Mouse (Mus musculus) small intestine, adult 2 months (tissue): ENCODE results near the gene P2rx4. TPM values are rescaled to one million over a fixed set of nuclear protein-coding genes. Genes with fewer than 3 reads are reported as not detected.

Experiments
- H3K27ac ChIP-seq: fragments of 200-500 bp; 2 replicates; pipeline ENCODE4 v1.5.1; 2012; ENCODE audit warnings: low read depth, low read length, control low read depth, inconsistent platforms; ENCODE audit not compliant: insufficient read depth
- H3K27me3 ChIP-seq: fragments of 200-500 bp; 2 replicates; pipeline ENCODE4 v1.6.1; 2012; ENCODE audit warnings: mild to moderate bottlenecking, moderate library complexity, low read length, inconsistent platforms; ENCODE audit not compliant: control insufficient read depth, insufficient read depth
- H3K36me3 ChIP-seq: fragments of 200-500 bp; 2 replicates; pipeline ENCODE4 v1.6.1; 2012; ENCODE audit warnings: mild to moderate bottlenecking, low read length, control low read depth, inconsistent platforms; ENCODE audit not compliant: control insufficient read depth, insufficient read depth
- H3K4me1 ChIP-seq: fragments of 200-500 bp; 2 replicates; pipeline ENCODE4 v1.6.1; 2012; ENCODE audit warnings: low read length, inconsistent platforms, mixed read lengths; ENCODE audit not compliant: control insufficient read depth, insufficient read depth, insufficient read length
- H3K4me3 ChIP-seq: fragments of 200-500 bp; 2 replicates; pipeline ENCODE4 v1.5.1; 2012; ENCODE audit warnings: low read depth, mild to moderate bottlenecking, control low read depth, inconsistent platforms, low read length, moderate library complexity
- CTCF ChIP-seq: fragments of 200-500 bp; IDR thresholded peaks from 2 replicates; pipeline ENCODE4 v1.5.1; 2012; ENCODE audit warnings: low read depth, mild to moderate bottlenecking, control low read depth, inconsistent platforms, low read length, moderate library complexity, mixed read lengths; ENCODE audit not compliant: insufficient replicate concordance, insufficient read length; ENCODE audit errors: extremely low read depth
- POLR2A ChIP-seq: fragments of 200-500 bp; IDR thresholded peaks from 2 replicates; pipeline ENCODE4 v1.6.1; 2012; ENCODE audit warnings: low read depth, mild to moderate bottlenecking, control low read depth, inconsistent platforms, low read length, moderate library complexity
- WGBS: fragments of 180-500 bp; shearing (Covaris S2); methylation state at CpG from one replicate; pipeline ENCODE4 v1.1.7; 2018; 5-methylcytosine and 5-hydroxymethylcytosine counted together
- polyA plus RNA-seq: library from polyadenylated mRNA; depleted of rRNA; stranded (reverse); fragments of >200 nt; gene quantifications from 2 replicates; pipeline ENCODE4 v1.2.3, GENCODE M21; 2012

P2rx4 gene
- polyA plus RNA-seq, 1 experiment = 61.9 TPM

- Histone ChIP-seq H3K27me3 (no peaks in the 10 kb centered on the region), H3K36me3 (no peaks in the 10 kb centered on the region), H3K27ac (peak overlapping the region; percentile 46; the same call in 1 of the 2 replicates), H3K4me1 (peaks cover 18% of the 10 kb centered on the region), H3K4me3 (no peak overlapping the region)
- TF ChIP-seq CTCF (no peak), POLR2A (no peak)
- 32% methylated on average over 13 of the region's 13 CpGs for WGBS
Observed at GRCm38 (mm10) chr5:122693431-122694207, 13.7 kb upstream of the P2rx4 start.

GRCm38 (mm10) chr5:122695516-122695915 is 11.8 kb upstream of the P2rx4 start:
- no peak overlapping the region for H3K4me3 ChIP-seq
- peaks cover 19% of the 10 kb centered on the region for H3K4me1 ChIP-seq
- H3K27ac ChIP-seq = no peak overlapping the region
- no peak for TF ChIP-seq POLR2A
- TF ChIP-seq CTCF = no peak
- H3K27me3 ChIP-seq = no peaks in the 10 kb centered on the region
- H3K36me3 ChIP-seq = no peaks in the 10 kb centered on the region
- 82% methylated on average over 8 of the region's 8 CpGs for WGBS

GRCm38 (mm10) chr5:122698041-122698700 is 9.2 kb upstream of the P2rx4 start:
- Histone ChIP-seq H3K36me3 (no peaks in the 10 kb centered on the region), H3K4me3 (no peak overlapping the region), H3K4me1 (peaks cover 16% of the 10 kb centered on the region), H3K27me3 (no peaks in the 10 kb centered on the region), H3K27ac (peak overlapping the region; percentile 9; the same call in 1 of the 2 replicates)
- TF ChIP-seq CTCF (no peak), POLR2A (no peak)
- WGBS = 68% methylated on average over 10 of the region's 10 CpGs

- no peaks in the 10 kb centered on the region for H3K36me3 ChIP-seq
- 61% methylated on average over 9 of the region's 9 CpGs for WGBS
- H3K4me3 ChIP-seq = no peak overlapping the region
- H3K27me3 ChIP-seq = no peaks in the 10 kb centered on the region
- peak overlapping the region; percentile 72 for H3K27ac ChIP-seq
- H3K4me1 ChIP-seq = peaks cover 13% of the 10 kb centered on the region
- TF ChIP-seq CTCF = no peak
- TF ChIP-seq POLR2A = no peak
Observed at GRCm38 (mm10) chr5:122698701-122699060, 8.7 kb upstream of the P2rx4 start.

GRCm38 (mm10) chr5:122700109-122700836 is 7.1 kb upstream of the P2rx4 start:
- H3K36me3 ChIP-seq = no peaks in the 10 kb centered on the region
- TF ChIP-seq CTCF (no peak), POLR2A (no peak)
- H3K4me1 ChIP-seq = peaks cover 13% of the 10 kb centered on the region

GRCm38 (mm10) chr5:122700837-122701212 is 6.5 kb upstream of the P2rx4 start:
- H3K4me1 ChIP-seq = peaks cover 13% of the 10 kb centered on the region
- no peaks in the 10 kb centered on the region for H3K27me3 ChIP-seq
- no peak overlapping the region for H3K4me3 ChIP-seq
- H3K36me3 ChIP-seq = no peaks in the 10 kb centered on the region
- TF ChIP-seq CTCF (no peak), POLR2A (no peak)
- 9% methylated on average over 5 of the region's 5 CpGs for WGBS
- H3K27ac ChIP-seq = peak overlapping the region; percentile 55; the same call in 1 of the 2 replicates

More at GRCm38 (mm10) chr5:122700109-122700836, 7.1 kb upstream of the P2rx4 start:
- WGBS = 25% methylated on average over 12 of the region's 12 CpGs
- Histone ChIP-seq H3K4me3 (no peak overlapping the region), H3K27ac (peak overlapping the region; percentile 55; the same call in 1 of the 2 replicates), H3K27me3 (no peaks in the 10 kb centered on the region)
